Mouse (Mus musculus) G1E (cell line): ENCODE data around the gene Rab3d. TPM values are rescaled to one million over a fixed set of nuclear protein-coding genes. Genes with fewer than 3 reads are reported as not detected.

Source experiments
- ATAC-seq: 2 replicates; pipeline ENCODE4 v1.8.0; 2016; ENCODE audit warnings: mild to moderate bottlenecking; ENCODE audit not compliant: insufficient number of reproducible peaks, poor library complexity, low FRiP score, severe bottlenecking; ENCODE audit errors: extremely low read depth
- DNase-seq: peaks from one replicate; pipeline ENCODE4 v3.0.0; 2012; ENCODE audit warnings: low spot score
- H3K27me3 ChIP-seq: 2 replicates; pipeline ENCODE4 v1.6.1; 2012; ENCODE audit warnings: mild to moderate bottlenecking, low read length, inconsistent platforms; ENCODE audit not compliant: insufficient read depth
- H3K36me3 ChIP-seq: replicated peaks from 2 replicates; pipeline ENCODE3; 2012; ENCODE audit warnings: mild to moderate bottlenecking, inconsistent platforms
- H3K4me1 ChIP-seq: 2 replicates; pipeline ENCODE4 v1.6.1; 2012; ENCODE audit warnings: low read depth, low read length, inconsistent platforms, mixed read lengths; ENCODE audit not compliant: insufficient read depth
- H3K4me3 ChIP-seq: 2 replicates; pipeline ENCODE4 v1.5.1; 2012; ENCODE audit warnings: low read depth, mild to moderate bottlenecking, inconsistent platforms, low read length, moderate library complexity, mixed read lengths
- H3K9me3 ChIP-seq: replicated peaks from 2 replicates; pipeline ENCODE4 v1.6.1; 2012; ENCODE audit warnings: inconsistent platforms
- CTCF ChIP-seq: IDR thresholded peaks from 2 replicates; pipeline ENCODE4 v1.5.1; 2012; ENCODE audit warnings: low read depth, low read length, inconsistent platforms, mixed read lengths
- GATA1 ChIP-seq: IDR thresholded peaks from 2 replicates; pipeline ENCODE4 v1.6.1; 2012; ENCODE audit warnings: borderline replicate concordance, low read length, inconsistent platforms, mixed read lengths
- GATA2 ChIP-seq: IDR thresholded peaks from 2 replicates; pipeline ENCODE4 v1.6.1; 2012; ENCODE audit warnings: low read depth, low read length, inconsistent platforms, borderline replicate concordance
- POLR2AphosphoS5 ChIP-seq: IDR thresholded peaks from 2 replicates; pipeline ENCODE4 v1.6.1; 2012; ENCODE audit warnings: low read depth, low read length, inconsistent platforms; ENCODE audit not compliant: insufficient replicate concordance
- TAL1 ChIP-seq: conservative IDR thresholded peaks from 2 replicates; pipeline ENCODE4 v1.6.1; 2012; ENCODE audit warnings: low read depth, low read length, inconsistent platforms, mixed read lengths
- polyA plus RNA-seq: library from polyadenylated mRNA; stranded (reverse); fragments of >175 nt; gene quantifications from 2 replicates; pipeline ENCODE4 v1.2.3, GENCODE M21; 2012
- total RNA-seq, 2 experiments: library from RNA; stranded (forward) in 1 of 2; stranded (reverse) in 1 of 2; fragments of 200-1000 nt in 1 of 2; fragments of >200 nt in 1 of 2; fragmentation: Nextera tagmentation in 1 of 2; gene quantifications; 2 replicates each; pipeline ENCODE4 v1.2.3; 2014 to 2017

Rab3d gene
- total and polyA plus RNA-seq, 3 experiments = 3.7 to 8.5 (median 7.0) TPM

DNA sequence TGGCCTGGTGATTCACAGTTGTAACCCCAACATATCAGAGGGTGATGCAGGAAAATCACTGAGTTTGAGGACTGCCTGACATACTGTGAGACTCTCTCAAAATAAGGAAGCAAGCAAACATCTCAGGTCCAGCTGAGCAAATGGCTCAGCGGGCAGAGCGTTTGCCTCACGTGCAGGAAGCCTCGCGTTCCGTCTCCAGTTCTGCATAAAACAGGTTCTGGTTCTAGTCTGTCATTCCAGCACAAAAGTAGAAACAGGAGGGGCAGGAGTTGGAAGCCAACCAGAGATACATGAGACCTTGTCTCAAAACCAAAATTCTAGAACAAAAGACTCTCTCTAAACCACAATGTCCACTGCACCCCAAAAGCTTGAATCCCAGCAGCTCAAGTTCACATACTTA lies 8.8 kb upstream of the Rab3d start:
- H3K4me3 ChIP-seq = peak overlapping the region; percentile 75
- no peaks in the 10 kb centered on the region for H3K27me3 ChIP-seq
- peaks cover 33% of the 10 kb centered on the region for H3K36me3 ChIP-seq
- DNase-seq (no peak), ATAC-seq (no peak)
- no peaks in the 10 kb centered on the region for H3K9me3 ChIP-seq
- TF ChIP-seq CTCF = no peak
- no peak for TF ChIP-seq TAL1
- TF ChIP-seq GATA2 = no peak
- TF ChIP-seq GATA1 = no peak
- TF ChIP-seq POLR2AphosphoS5 = no peak
- H3K4me1 ChIP-seq = peaks cover 45% of the 10 kb centered on the region

DNA sequence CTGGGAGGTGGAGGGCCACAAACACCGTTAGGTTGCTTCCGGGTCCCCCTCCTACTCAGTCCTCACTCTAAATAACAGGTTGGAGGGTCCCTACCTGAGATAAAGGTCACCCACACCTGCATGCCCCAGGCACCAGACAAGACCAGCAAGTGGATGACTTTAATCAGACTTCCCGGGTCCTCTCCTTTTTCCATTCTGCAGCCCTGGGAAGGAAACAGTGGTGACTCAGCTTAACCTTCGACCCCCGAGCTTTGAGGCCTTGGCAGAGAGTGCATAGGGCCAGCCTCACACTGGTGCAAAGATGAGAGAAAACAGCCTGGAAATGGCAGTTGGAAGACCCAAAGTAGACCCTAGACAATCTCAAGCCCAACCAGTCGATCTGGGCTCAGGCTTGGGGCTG lies 8.2 kb upstream of the Rab3d start:
- H3K4me3 ChIP-seq = no peak overlapping the region; the same call in 1 of the 2 replicates
- H3K9me3 ChIP-seq = no peaks in the 10 kb centered on the region
- ATAC-seq (no peak), DNase-seq (no peak)
- H3K4me1 ChIP-seq = peaks cover 42% of the 10 kb centered on the region
- no peaks in the 10 kb centered on the region for H3K27me3 ChIP-seq
- H3K36me3 ChIP-seq = peaks cover 38% of the 10 kb centered on the region
- TF ChIP-seq GATA1 (no peak), CTCF (no peak), GATA2 (no peak), TAL1 (no peak), POLR2AphosphoS5 (no peak)

DNA sequence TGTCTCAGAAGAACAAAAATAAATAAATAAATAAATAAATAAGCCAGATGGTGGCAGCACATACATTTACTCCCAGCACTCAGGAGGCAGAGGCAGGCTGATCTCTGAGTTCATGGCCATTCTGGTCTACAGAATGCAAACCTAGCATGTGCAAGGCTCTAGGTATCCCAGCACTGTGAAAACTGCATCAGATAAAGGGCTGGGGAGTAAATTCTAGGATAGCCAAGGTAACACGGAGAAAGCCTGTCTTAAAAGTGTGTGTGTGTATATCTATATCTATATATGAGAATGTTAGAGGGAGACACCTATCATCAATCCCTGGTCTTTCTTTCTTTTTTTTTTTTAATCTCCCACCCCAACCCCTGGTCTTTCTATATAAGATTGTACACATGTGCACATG lies 7.5 kb upstream of the Rab3d start:
- Histone ChIP-seq H3K4me3 (no peak overlapping the region), H3K9me3 (no peaks in the 10 kb centered on the region), H3K4me1 (peaks cover 42% of the 10 kb centered on the region), H3K27me3 (no peaks in the 10 kb centered on the region), H3K36me3 (peaks cover 44% of the 10 kb centered on the region)
- TF ChIP-seq TAL1 (no peak), GATA2 (no peak), POLR2AphosphoS5 (no peak), CTCF (no peak), GATA1 (no peak)
- no peak for ATAC-seq
- DNase-seq = no peak

DNA sequence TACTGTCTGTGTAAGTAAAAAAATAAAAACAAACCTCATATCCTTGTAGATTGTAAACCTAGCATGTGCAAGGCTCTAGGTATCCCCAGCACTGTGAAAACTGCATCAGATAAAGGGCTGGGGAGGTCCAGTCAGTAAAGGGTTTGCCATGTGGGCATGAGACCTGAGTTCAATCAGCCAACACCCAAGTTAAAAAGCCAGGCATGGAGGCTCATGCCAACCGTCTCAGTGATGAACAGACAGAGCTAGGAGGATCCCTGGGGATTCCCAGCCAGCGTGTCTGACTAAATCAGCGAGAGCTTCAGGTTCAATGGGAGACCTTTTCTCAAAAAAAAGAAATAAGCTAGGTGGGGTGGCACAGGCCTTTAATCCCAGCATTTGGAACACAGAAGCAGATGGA lies 7.0 kb upstream of the Rab3d start:
- ATAC-seq (no peak), DNase-seq (no peak)
- Histone ChIP-seq H3K9me3 (no peaks in the 10 kb centered on the region), H3K4me3 (no peak overlapping the region), H3K4me1 (peaks cover 42% of the 10 kb centered on the region), H3K36me3 (peaks cover 45% of the 10 kb centered on the region), H3K27me3 (no peaks in the 10 kb centered on the region)
- TF ChIP-seq GATA1 (no peak), TAL1 (no peak), GATA2 (no peak), POLR2AphosphoS5 (no peak), CTCF (no peak)

DNA sequence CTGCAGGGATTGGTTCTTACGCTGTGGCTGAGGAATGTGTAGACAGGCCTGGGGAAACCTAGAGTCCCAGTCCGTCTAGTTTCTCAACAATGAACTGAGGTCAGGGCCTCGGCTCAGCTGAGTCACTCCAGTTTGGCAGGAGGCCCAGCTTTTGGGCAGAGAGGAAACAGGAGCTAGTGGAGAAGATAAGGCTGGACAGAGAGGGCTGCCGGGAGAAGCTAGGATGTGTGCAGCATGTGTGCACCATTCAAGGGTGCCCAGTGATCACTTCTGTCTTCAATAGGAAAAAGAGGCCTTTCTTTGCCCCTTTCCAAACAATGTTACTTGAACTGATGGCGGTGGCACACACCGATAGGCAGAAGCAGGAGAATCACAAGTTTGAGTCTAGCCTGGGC lies 6.1 kb upstream of the Rab3d start:
- H3K27me3 ChIP-seq = no peaks in the 10 kb centered on the region
- DNase-seq (peak; percentile 26), ATAC-seq (peak; percentile 47)
- H3K36me3 ChIP-seq = peaks cover 45% of the 10 kb centered on the region
- no peak for TF ChIP-seq CTCF
- TF ChIP-seq TAL1 = no peak
- TF ChIP-seq GATA1 = no peak
- TF ChIP-seq GATA2 = no peak
- no peak for TF ChIP-seq POLR2AphosphoS5
- H3K4me3 ChIP-seq = no peak overlapping the region
- peaks cover 42% of the 10 kb centered on the region for H3K4me1 ChIP-seq
- H3K9me3 ChIP-seq = no peaks in the 10 kb centered on the region

DNA sequence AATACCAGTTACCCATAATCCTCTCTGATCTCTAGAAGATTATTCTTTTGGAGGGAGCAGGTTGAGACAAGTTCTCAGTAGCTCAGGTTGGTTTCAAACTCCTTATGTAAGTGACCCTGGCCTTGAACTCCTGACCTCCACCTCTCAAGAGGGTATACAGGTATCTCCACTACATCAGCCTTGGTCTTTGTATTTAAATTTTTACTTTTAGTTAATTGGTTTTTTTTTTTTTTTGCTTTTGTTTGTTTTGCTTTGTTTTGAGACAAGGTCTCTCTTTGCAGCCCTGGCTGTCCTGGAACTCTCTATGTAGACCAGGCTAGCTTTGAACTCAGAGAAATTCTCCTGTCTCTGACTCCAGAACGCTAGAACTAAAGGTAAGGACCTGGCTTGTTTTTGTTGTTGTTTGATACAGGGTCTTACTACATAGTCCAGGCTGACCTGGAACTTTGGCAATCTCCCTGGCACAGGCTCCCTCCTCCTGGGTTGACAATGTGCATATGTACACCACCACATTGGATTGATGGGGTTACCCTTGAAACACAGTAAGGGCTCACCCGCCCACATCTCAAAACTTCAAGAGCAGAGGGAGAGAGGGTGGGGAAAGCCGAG lies 5.6 kb upstream of the Rab3d start:
- DNase-seq (no peak), ATAC-seq (no peak)
- TF ChIP-seq POLR2AphosphoS5 (no peak), GATA1 (no peak), GATA2 (no peak), CTCF (no peak), TAL1 (no peak)
- peaks cover 46% of the 10 kb centered on the region for H3K4me1 ChIP-seq
- no peak overlapping the region for H3K4me3 ChIP-seq
- peaks cover 45% of the 10 kb centered on the region for H3K36me3 ChIP-seq
- no peaks in the 10 kb centered on the region for H3K9me3 ChIP-seq
- H3K27me3 ChIP-seq = no peaks in the 10 kb centered on the region

DNA sequence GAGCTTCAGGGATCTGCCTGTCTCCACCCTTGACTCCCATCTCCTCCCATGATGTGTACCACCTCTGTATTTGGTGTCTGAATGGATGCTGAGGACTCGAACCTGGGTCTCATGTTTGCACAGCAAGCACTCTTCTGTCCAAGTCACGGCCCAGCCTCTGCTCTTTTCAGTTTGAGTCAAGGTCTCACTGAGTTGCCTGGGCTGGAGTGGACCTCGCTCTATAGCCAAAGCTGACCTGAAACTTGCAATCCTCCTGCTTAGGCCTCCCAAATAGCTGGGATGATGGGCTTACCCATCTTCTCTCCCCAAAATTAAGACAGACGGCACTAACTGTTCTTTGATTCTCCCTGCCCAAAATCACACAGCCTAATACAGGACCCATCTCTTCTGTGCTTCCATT lies 5.0 kb upstream of the Rab3d start:
- ATAC-seq = no peak
- H3K36me3 ChIP-seq = peaks cover 45% of the 10 kb centered on the region
- H3K4me1 ChIP-seq = peaks cover 51% of the 10 kb centered on the region
- no peak overlapping the region for H3K4me3 ChIP-seq
- H3K27me3 ChIP-seq = no peaks in the 10 kb centered on the region
- no peak for TF ChIP-seq GATA1
- TF ChIP-seq CTCF = no peak
- no peak for TF ChIP-seq TAL1
- TF ChIP-seq POLR2AphosphoS5 = no peak
- no peak for TF ChIP-seq GATA2
- H3K9me3 ChIP-seq = no peaks in the 10 kb centered on the region
- DNase-seq = no peak
